11 mouse cellular contexts compared by ENCODE assay signal in genomic region chr4:107448481-107448880, GRCm38 (mm10). TPM values are rescaled to one million over a fixed set of nuclear protein-coding genes. Genes with fewer than 3 reads are reported as not detected.
DNase-seq lines count a peak whose midpoint lies in the region; ATAC-seq and TF ChIP-seq lines count a peak whose summit lies in the region.
"Had no signal": no experiment of that assay in that cellular context is flagged by ENCODE, and none has a peak within 500 bp of the region (broad histone marks: within the 10 kb centered on the region; RNA-seq: fewer than 3 reads in every experiment).

No protein-coding gene starts in this region.

- TF ChIP-seq POLR2A in bone marrow, adult 2 months (IDR thresholded peaks at IDR 0.05; ENCODE audit: borderline replicate concordance, control insufficient read depth, low read depth, low read length): no peak

- ATAC-seq in kidney, embryonic 14.5 days (ENCODE audit: low FRiP score, low TSS enrichment): no peak
- ATAC-seq in megakaryocyte progenitor cell, adult 5-6 weeks (replicated peaks; ENCODE audit: poor library complexity): 0 out of 2 replicates have a peak, but pooled peaks have one; percentile 39

- no peak overlapping the region for H3K4me2 ChIP-seq in kidney, embryonic 14.5 days (replicated peaks; ENCODE audit: low read depth, low read length)
- H3K4me2 ChIP-seq: stomach, embryonic 15.5 days had no signal

- no peak overlapping the region for H3K27ac ChIP-seq in kidney, embryonic 14.5 days (ENCODE audit: low read depth, low read length)
- no peak overlapping the region for H3K27ac ChIP-seq in bone marrow, adult 2 months (ENCODE audit: control insufficient read depth, insufficient read depth, low read depth, low read length, poor library complexity)
- H3K27ac ChIP-seq: stomach, embryonic 15.5 days had no signal

- H3K36me3 ChIP-seq in kidney, embryonic 14.5 days (ENCODE audit: control insufficient read depth, insufficient read depth, low read length): no peaks in the 10 kb centered on the region
- H3K36me3 ChIP-seq: stomach, embryonic 15.5 days had no signal

- H3K4me3 ChIP-seq in kidney, embryonic 14.5 days (ENCODE audit: low read length): no peak overlapping the region
- H3K4me3 ChIP-seq in bone marrow, adult 2 months (replicated peaks; ENCODE audit: control insufficient read depth, low read depth, low read length): no peak overlapping the region
- H3K4me3 ChIP-seq: erythroblast, embryonic 14.5 days; megakaryocyte, embryonic 14.5 days; stomach, embryonic 15.5 days had no signal

- DNase-seq in kidney, adult 9 months: peak; percentile 41
- DNase-seq in ovary, postnatal 36 days (ENCODE audit: low spot score): peak; percentile 22
- DNase-seq in ovary, postnatal 14 days (ENCODE audit: low spot score): no peak
- DNase-seq in urinary bladder, postnatal 25 days (ENCODE audit: low spot score): no peak
- DNase-seq: kidney, adult 18-20 months had no signal

- H3K4me1 ChIP-seq in kidney, embryonic 14.5 days (ENCODE audit: control insufficient read depth, insufficient read depth, low read length): peaks cover 3% of the 10 kb centered on the region; the same call in 1 of the 2 replicates
- H3K4me1 ChIP-seq in bone marrow, adult 2 months (ENCODE audit: control insufficient read depth, insufficient read depth, low read length): no peaks in the 10 kb centered on the region

- H3K9ac ChIP-seq in kidney, embryonic 14.5 days (ENCODE audit: low read depth, low read length): no peak overlapping the region
- H3K9ac ChIP-seq: stomach, embryonic 15.5 days had no signal

- peak; percentile 13; the same call in 1 of the 2 replicates for TF ChIP-seq CTCF in bone marrow, adult 2 months (IDR thresholded peaks at IDR 0.05; ENCODE audit: control insufficient read depth, insufficient read depth, low read length)

- WGBS in kidney, embryonic 14.5 days: 71% methylated on average over 6 of the region's 6 CpGs
- 83% methylated on average over 6 of the region's 6 CpGs for WGBS in bone marrow, adult 2 months

- peaks cover 4% of the 10 kb centered on the region; the same call in 1 of the 2 replicates for H3K9me3 ChIP-seq in kidney, embryonic 14.5 days (ENCODE audit: control insufficient read depth, low read length)
- H3K9me3 ChIP-seq: stomach, embryonic 15.5 days had no signal

- H3K27me3 ChIP-seq in kidney, embryonic 14.5 days (ENCODE audit: control insufficient read depth, insufficient read depth, low read length): peaks cover 20% of the 10 kb centered on the region

RNA-seq across cellular contexts. Expression of gene Glis1, which starts 14.1 kb away (rescaled TPM):
- 4.0 and 4.3 TPM in 2 replicates for polyA plus RNA-seq in kidney, embryonic 14.5 days (2014; fragmentation: Nextera tagmentation; extraction: Ambion mirVana)
- not detected in 2 replicates for polyA plus RNA-seq in bone marrow, adult 2 months (2011; ENCODE audit: insufficient read depth, insufficient read length, low replicate concordance, missing spikeins)
- 0.05 TPM in 2 replicates for total RNA-seq in megakaryocyte progenitor cell, adult 5-6 weeks (2015)
- total RNA-seq in megakaryocyte progenitor cell, adult 5-6 weeks (2017): not detected in 2 replicates

Comparison
In these comparisons a context has a peak if more than half of its experiments do, and no peak if none do; other contexts are left out.
1. DNase-seq: peak in kidney, adult 9 months (single experiment) and ovary, postnatal 36 days (single experiment); none in ovary, postnatal 14 days (single experiment) and urinary bladder, postnatal 25 days (single experiment).